Mouse (Mus musculus) adrenal gland, postnatal 25 days (tissue): ENCODE results near the gene D1Pas1. TPM values are rescaled to one million over a fixed set of nuclear protein-coding genes. Genes with fewer than 3 reads are reported as not detected.

Experiments used
- DNase-seq: peaks from one replicate; pipeline ENCODE4 v3.0.0; 2021; ENCODE audit warnings: mixed read lengths
- total RNA-seq: library from RNA; stranded (reverse); gene quantifications from 2 replicates; pipeline ENCODE4 v1.2.3, GENCODE M21; 2021

D1Pas1 gene
- total RNA-seq, 1 experiment from 2014 or later, result not detected

DNA sequence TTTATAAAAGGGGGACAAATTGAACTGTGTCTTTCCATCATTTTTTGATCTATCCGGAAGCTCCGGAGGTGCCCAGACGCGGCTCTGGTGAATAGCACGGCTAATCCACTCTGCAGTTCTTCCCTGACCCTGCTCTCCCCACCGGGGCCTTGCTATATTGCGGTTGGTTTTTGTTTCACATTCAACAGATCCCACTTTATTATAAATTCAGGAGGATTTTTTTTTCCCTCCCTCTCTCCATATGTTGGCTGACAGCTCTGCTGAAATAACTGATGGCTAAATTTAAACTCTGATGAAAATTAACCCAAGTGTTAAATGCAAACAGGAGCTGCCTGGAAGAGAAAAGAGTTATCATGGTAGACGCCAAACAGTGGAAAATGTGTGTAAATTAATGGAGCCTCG is 21.1 kb downstream of the D1Pas1 start:
- no peak for DNase-seq

DNA sequence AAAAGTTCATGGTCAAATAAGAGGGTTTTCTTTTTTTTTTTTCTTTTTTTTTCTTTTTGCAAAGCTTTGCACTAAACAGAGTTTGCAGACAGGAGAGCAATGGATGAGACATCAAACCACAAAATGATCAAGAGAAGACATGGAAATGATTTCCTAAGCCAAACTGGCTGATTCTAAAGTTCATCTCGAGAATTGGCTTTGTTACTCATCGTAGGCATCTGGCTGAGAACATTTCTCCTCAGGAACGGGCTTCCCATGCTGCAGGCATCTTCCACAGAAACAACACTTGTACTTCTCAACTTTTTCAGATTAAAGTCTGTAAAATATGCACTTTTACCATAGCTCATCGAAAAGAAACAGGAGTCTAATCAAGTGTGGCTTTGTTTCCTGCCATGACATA is 21.6 kb downstream of the D1Pas1 start:
- no peak for DNase-seq

DNA sequence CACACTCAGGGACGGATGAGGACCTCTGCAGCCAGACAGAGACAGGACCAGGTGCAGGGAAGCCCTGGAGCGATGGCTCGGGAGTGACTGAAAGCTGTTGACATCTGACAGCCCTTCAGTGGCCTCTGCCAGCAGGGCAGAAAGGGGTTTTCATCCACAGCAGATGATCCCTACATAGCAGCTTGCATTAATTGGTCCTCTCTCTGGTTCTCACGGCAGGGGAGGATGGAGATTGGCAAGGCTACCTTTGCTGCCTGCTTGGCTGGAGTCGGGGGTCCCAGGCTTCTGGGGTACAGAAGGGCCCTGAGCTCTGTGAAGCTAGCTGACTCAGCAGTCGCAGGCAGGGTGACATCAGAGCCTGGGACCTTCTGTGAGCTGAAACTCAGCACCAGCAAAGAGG is 24.3 kb downstream of the D1Pas1 start:
- peak; percentile 17 for DNase-seq

DNA sequence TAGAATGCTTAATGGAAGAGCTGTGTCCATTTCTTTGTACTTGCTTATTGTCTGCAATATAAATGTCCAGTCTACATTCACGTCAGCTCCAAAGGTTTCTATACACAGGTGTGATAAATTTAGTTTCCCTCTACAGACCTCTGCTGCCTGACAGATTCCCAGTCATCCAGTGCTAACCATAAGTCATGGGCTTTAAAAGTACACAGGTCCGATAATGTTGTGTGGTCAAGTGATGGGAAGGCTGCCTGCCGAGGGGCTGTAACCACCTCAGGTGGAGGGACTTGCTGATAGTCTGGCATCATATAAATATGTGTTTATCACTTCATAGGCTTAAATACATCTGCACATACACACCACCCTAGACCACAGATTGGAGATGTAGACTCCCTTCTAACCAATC is 24.9 kb downstream of the D1Pas1 start:
- DNase-seq, result no peak

DNA sequence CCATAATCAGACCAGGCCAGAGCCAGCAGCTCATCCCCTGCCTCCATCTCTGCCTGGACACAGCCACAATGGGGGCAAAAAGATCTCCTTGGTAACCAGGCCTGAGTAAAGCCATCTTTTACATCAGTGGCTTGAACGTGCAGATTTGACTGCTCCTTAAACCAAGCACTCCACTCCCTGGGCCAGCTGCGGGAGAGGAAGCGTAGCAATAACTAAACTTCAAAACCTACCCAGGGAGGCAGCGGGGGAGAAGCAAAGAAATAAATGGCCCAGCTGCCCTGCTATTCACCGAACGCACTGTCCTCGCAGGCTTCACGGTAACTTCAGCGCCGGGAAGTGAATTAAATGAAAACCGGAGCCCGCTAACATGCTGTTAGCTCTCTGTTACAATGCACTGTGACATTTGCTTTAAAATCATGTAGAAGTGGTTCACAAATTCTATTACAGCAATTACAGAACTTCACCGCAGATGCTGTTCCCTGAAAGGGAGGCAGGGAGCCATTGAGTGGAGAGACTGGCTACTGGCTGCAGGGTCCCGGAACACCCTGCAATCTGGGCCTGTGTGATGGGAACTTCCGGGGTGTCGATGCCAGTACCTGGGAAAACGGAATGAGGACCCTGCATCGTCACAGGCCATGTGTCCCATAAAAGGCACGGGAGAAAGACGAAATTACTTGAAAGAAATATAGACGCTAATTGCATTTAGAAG is 30.5 kb downstream of the D1Pas1 start:
- DNase-seq, result no peak

DNA sequence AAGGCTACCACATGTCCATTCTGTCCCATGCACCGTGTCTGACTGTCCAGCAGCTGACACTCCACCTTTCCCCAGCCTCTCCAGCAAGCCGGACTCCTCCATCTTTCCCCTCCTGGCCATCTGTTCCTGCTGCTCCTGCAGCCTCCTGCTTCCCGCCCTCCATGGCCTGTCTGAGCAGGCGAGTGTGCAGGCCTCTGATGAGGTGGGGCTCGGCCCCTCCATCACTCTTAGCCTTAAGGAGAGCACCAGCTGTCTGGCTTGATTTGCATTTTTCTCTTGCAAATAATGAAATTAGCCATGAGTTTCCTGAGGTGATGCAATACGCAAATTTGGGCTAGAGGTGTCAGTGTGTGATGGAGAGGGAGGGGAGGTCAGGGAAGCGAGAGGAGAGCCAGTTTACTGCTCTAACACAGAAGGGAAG is 36.2 kb downstream of the D1Pas1 start:
- no peak for DNase-seq

DNA sequence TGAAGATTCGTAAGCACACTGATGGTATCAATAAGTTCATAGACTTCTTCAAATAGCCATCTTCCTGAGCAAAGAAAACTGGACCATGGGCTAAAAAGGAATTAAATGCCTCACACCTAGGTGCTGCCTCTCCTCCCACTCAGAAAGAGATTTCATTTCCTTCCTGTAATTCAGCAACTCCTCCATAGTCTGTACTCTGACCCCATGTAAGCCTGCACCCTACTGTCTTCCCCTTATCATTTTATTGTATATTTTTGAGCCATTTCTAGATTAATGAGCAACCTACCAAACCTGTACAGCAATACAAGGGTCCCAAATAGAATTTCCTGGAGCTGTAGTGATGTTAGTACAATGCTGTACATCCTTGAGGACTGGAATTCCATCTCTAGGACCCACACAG is 37.1 kb downstream of the D1Pas1 start:
- no peak for DNase-seq

DNA sequence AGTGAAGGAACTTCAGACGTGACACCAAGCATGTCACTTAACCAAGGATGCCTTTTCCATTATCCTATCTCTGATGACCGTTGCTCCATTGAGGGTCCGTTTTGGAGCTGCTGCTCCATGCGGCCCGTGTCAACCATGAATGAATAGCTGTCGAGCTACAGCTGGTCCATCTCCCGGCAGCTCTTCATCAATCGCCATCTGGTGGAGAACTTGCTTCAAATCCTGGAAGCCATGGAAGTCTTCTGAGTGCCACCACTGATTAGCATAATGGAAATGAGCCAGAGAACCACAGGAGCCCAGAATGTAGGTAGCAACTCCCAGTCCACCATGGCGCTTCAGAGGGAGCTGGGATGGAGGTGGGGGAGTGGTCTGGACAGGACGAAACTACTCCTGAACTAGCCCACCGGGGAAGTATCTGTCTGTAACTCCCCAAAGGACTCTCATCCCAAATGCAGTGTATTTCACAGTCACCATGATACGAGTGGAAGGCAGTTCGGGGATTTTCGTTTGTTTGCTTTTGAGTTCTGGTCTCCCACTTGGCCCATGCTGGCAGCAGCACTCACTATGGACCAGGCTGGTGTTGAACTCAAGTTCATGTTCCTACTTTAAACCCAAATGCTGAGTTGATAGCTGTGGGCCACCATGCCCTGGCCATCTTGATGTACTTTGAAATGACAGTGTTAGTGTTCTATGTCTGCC is 39.2 kb downstream of the D1Pas1 start:
- DNase-seq, result no peak

DNA sequence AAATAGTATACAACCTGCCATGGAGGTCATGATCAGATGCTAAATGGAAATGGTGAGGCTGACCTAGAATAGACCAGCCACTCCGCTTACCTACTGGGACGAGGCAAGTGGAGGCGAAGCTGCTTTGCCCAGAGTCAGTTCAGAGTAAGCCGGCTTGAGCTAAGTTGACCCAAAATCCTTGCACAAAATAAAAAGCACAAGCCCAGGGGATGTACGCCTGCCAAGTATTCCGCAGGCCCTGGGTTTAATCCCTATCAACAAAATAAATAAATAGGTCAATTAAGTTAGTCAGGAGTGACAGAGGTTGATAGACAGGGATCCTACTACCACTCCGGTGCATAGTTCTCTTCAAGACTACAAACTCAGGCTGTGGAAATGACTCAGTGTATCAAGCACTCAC is 41.0 kb downstream of the D1Pas1 start:
- DNase-seq, result no peak

DNA sequence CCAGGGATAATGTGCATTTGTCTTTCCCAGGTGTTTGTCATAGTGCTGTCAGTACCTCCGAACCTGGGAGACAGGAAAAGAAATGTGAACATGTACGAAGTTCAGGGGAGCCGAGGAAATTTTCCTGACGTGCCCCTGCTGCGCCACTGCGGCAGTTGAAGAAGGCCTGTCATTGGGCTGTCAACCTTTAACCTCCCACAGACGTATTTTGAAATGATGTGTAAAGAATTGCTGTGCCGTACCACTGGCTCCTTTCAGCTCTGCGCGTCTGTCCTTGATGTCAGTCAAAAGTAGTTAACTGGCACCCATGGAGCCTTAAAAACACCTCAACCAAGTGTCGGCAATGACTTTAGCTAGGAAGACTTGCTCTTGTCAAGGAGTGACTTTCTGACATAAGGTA is 42.9 kb downstream of the D1Pas1 start:
- DNase-seq, result no peak

DNA sequence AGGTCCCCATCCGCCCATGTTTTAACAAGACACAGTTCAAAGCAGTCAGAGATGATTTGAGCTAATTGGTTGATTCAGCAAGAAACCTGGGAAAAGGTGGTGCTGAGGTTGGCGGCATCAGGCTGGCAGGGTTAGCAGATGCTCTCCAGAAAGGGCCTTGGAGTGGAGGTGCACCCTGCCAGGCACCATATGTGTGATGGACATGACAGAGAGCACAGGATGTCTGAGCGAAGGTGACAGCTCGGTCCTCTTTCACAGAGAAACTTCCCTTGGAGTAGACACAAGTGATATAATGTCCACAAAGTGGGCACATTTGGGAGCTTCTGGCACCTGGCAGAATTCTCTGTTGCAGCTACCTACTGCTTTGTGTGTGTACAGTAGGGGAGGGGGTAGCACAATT is 44.4 kb downstream of the D1Pas1 start:
- DNase-seq, result no peak

DNA sequence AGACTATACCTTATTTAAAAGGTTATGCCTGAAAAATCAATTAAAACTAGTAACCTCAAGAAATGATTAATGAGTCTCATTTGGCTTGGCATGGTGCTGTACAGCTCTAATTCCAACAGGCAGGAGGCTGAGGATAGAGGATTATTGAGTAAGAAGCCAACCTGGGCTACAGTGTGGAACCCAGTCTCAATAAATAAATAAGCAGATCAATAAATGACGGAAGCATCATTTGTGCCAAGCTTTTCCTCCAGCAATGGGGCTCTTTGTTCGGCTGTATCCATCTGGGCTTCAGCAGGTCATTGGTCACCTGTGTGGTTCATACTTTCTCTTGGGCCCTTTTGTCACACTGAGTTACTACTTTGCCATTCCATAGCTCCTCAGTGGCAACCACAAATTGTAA is 46.9 kb downstream of the D1Pas1 start:
- DNase-seq, result no peak

DNA sequence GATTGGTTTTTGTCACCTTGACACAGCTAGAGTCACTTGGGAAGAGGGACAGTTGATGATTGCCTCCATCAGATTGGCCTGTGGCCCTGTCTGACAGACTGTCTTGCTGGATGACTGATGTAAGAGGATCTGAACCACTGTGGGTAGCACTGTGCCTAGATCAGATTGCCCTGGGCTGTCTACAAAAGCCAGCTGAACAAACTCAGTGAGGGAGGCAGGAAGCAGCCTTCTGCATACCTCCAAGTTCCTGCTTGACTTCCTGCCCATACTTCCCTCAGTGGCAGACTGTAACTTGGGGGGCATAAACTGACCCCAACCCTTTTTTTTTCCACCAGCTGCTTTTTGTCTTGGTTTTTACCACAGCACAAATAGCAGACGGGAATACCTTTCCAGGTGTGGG is 48.5 kb downstream of the D1Pas1 start:
- DNase-seq, result no peak

DNA sequence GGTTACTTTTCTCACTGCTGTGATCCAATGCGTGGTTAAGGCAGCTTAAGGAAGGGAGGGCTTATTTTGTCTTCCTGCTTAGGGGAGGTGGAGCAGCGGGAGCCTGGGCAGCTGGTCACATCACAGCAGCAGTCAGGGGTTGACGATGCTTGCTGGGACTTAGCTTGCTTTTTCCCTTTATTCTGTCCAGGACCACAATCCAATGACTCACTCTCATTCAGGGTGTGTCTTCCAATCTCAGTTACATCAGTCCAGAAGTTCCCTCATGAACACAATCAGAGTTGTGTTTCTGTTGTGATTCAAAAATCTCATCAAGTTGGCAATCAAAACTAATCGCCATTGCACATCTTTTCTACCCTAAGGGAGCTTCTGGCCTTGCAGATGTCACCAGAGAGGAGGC is 48.9 kb downstream of the D1Pas1 start:
- no peak for DNase-seq

DNA sequence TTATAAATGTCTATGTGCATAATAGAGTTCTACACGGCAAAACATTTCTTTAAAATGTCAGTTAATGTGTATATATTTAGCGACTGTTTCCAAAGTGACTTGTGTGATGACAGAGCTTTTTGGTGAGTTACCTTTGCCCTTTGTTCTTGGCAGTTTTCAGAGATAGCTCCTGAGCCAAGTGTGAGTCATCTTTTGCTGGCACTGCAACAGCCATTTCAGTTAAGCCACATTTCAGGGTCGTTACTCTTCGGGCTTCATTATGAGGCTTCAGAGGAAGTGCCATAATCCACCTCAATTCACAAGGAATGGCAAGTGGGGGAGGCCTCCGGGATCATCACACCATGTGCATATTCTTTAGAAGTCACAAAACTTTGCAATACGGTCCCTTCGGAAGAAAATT is 52.8 kb downstream of the D1Pas1 start:
- peak; percentile 54 for DNase-seq

Other genes starting within 250 kb of the D1Pas1 start
- 24.7 and 25.2 TPM in 2 replicates for gene Rrp15, start 218.1 kb upstream of the D1Pas1 start, total RNA-seq
- 1.3 TPM in 2 replicates for gene Spata17, start 248.0 kb downstream of the D1Pas1 start, total RNA-seq
- gene Gpatch2, start 248.1 kb downstream of the D1Pas1 start, total RNA-seq, result 26.0 and 29.4 TPM in 2 replicates